Mouse (Mus musculus): ENCODE data around the gene Fam207a.

DNA sequence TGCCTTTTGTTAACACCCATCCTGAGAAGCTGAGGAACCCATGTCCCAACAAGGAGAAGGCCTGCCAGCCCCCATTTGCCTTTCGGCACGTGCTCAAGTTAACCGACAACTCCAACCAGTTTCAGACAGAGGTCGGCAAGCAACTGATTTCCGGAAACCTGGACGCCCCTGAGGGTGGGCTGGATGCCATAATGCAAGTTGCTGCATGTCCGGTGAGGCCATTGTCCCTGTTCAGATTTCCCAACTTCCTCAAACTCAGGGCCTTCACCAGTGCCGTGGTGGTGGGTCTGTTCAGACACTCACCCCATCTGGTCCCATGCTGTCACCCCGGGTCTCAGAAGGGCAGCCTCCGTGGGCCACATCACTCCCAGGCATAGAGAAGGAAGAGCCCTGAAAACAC, 33.0 kb upstream of the Fam207a start:
- TF ChIP-seq TAL1 (IDR thresholded peaks at IDR 0.05; ENCODE audit: low read length) (no peak), USF1 (IDR thresholded peaks at IDR 0.05; ENCODE audit: low read depth, low read length) (no peak), SIN3A (IDR thresholded peaks at IDR 0.05; ENCODE audit: low read length) (no peak), ELF1 (IDR thresholded peaks at IDR 0.05; ENCODE audit: low read depth, low read length) (no peak), POLR2A (IDR thresholded peaks at IDR 0.05; ENCODE audit: control insufficient read depth in 1 of 2, insufficient read depth in 1 of 2, low read depth in 1 of 2, low read length in 2 of 2, poor library complexity in 1 of 2) (no peak), EP300 (IDR thresholded peaks at IDR 0.05; ENCODE audit: low read depth in 1 of 2, low read length in 2 of 2) (no peak), CTCF (IDR thresholded peaks at IDR 0.05 in 2 of 3, conservative IDR thresholded peaks at IDR 0.05 in 1 of 3; ENCODE audit: control insufficient read depth in 1 of 3, insufficient read depth in 1 of 3, low read depth in 2 of 3, low read length in 3 of 3, poor library complexity in 1 of 3, severe bottlenecking in 1 of 3) (no peak), KAT2A (conservative IDR thresholded peaks at IDR 0.05; ENCODE audit: low read depth, low read length) (no peak), POLR2AphosphoS5 (IDR thresholded peaks at IDR 0.05; ENCODE audit: borderline replicate concordance, low read depth, low read length) (no peak), ZMIZ1 (IDR thresholded peaks at IDR 0.05; ENCODE audit: low read depth, low read length) (no peak), MYB (IDR thresholded peaks at IDR 0.05; ENCODE audit: low read depth, low read length) (no peak), MXI1 (IDR thresholded peaks at IDR 0.05; ENCODE audit: low read depth, low read length) (no peak), BHLHE40 (IDR thresholded peaks at IDR 0.05; ENCODE audit: borderline replicate concordance, low read depth, low read length) (no peak), USF2 (IDR thresholded peaks at IDR 0.05; ENCODE audit: borderline replicate concordance in 1 of 2, insufficient read depth in 1 of 2, low read depth in 1 of 2, low read length in 2 of 2) (no peak)

All from MEL (cell line).